ENCODE assay signal across 32 mouse cellular contexts in the genomic region with DNA sequence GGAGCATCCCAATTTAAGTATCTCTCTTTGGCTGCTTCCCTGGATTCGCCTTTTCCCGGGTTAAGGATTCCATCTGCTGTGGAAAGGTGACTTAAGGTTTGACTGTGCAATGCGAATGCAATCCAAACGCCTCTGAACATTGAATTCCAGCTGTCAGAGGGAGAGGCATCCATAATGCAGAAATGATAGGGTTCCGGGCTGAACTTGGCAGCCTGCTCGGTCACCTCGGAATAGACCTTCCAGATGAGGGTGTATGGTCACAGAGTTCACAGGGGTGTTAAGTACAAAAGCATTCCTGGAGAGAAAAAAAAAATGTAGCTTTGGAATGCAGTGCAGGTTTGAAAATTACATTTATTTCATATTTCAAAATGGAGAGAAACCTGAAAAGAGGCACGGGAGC.
"Had no signal": no experiment of that assay in that cellular context is flagged by ENCODE, and none has a peak within 500 bp of the region (broad histone marks: within the 10 kb centered on the region; RNA-seq: fewer than 3 reads in every experiment).

No protein-coding gene starts in this region.

- H3K4me1 ChIP-seq: liver, embryonic 12.5 days; liver, embryonic 13.5 days; liver, embryonic 15.5 days; midbrain, embryonic 10.5 days; midbrain, embryonic 12.5 days; midbrain, embryonic 13.5 days; midbrain, embryonic 15.5 days had no signal

- H3K9me3 ChIP-seq: limb, embryonic 10.5 days; limb, embryonic 13.5 days; limb, embryonic 15.5 days; liver, embryonic 12.5 days; liver, embryonic 13.5 days; liver, embryonic 15.5 days; lung, embryonic 15.5 days; midbrain, embryonic 10.5 days; midbrain, embryonic 12.5 days; midbrain, embryonic 13.5 days; midbrain, embryonic 15.5 days; neural tube, embryonic 12.5 days had no signal

- ATAC-seq: liver, embryonic 12.5 days; liver, postnatal 0 days; lung, postnatal 0 days; midbrain, embryonic 13.5 days; midbrain, embryonic 15.5 days; midbrain, embryonic 16.5 days had no signal

- H3K9ac ChIP-seq: limb, embryonic 12.5 days; limb, embryonic 13.5 days; limb, embryonic 15.5 days; liver, embryonic 12.5 days; liver, embryonic 13.5 days; liver, embryonic 14.5 days; liver, embryonic 15.5 days; liver, postnatal 0 days; lung, embryonic 14.5 days; lung, embryonic 15.5 days; midbrain, embryonic 12.5 days; midbrain, embryonic 13.5 days; midbrain, embryonic 15.5 days; neural tube, embryonic 12.5 days had no signal

- H3K27me3 ChIP-seq: limb, embryonic 12.5 days; limb, embryonic 13.5 days; limb, embryonic 15.5 days; liver, embryonic 12.5 days; liver, embryonic 13.5 days; liver, embryonic 15.5 days; lung, embryonic 15.5 days; megakaryocyte, embryonic 14.5 days; midbrain, embryonic 12.5 days; midbrain, embryonic 13.5 days; midbrain, embryonic 15.5 days; neural tube, embryonic 12.5 days had no signal

- DNase-seq: left cerebral cortex, postnatal 4 days; liver; liver, embryonic 13.5 days; liver, postnatal 0 days; lung, adult 18-20 months; lung, adult 2 months; lung, embryonic 14.5 days; lung, postnatal 10 days; lung, postnatal 14 days; lung, postnatal 36 days; lung, postnatal 4 days; midbrain, embryonic 14.5 days had no signal

- H3K4me2 ChIP-seq: limb, embryonic 12.5 days; limb, embryonic 13.5 days; limb, embryonic 15.5 days; liver, embryonic 11.5 days; liver, embryonic 12.5 days; liver, embryonic 13.5 days; liver, embryonic 15.5 days; lung, embryonic 14.5 days; lung, embryonic 15.5 days; midbrain, embryonic 11.5 days; midbrain, embryonic 12.5 days; midbrain, embryonic 13.5 days; midbrain, embryonic 15.5 days; neural tube, embryonic 12.5 days had no signal

- H3K27ac ChIP-seq: limb, embryonic 10.5 days; limb, embryonic 12.5 days; limb, embryonic 13.5 days; limb, embryonic 15.5 days; liver, embryonic 12.5 days; liver, embryonic 13.5 days; liver, embryonic 14.5 days; liver, embryonic 15.5 days; lung, embryonic 15.5 days; macrophage; midbrain, embryonic 10.5 days; midbrain, embryonic 12.5 days; midbrain, embryonic 13.5 days; midbrain, embryonic 15.5 days; neural tube, embryonic 12.5 days had no signal

- H3K36me3 ChIP-seq: limb, embryonic 10.5 days; limb, embryonic 12.5 days; limb, embryonic 13.5 days; limb, embryonic 15.5 days; liver, embryonic 12.5 days; liver, embryonic 13.5 days; liver, embryonic 15.5 days; lung, embryonic 15.5 days; midbrain, embryonic 10.5 days; midbrain, embryonic 12.5 days; midbrain, embryonic 13.5 days; midbrain, embryonic 15.5 days; neural tube, embryonic 12.5 days had no signal

- H3K4me3 ChIP-seq: limb, embryonic 10.5 days; limb, embryonic 12.5 days; limb, embryonic 13.5 days; limb, embryonic 15.5 days; liver, embryonic 12.5 days; liver, embryonic 13.5 days; liver, embryonic 15.5 days; lung, embryonic 15.5 days; megakaryocyte, embryonic 14.5 days; midbrain, embryonic 10.5 days; midbrain, embryonic 12.5 days; midbrain, embryonic 13.5 days; midbrain, embryonic 15.5 days; myocyte; neural tube, embryonic 12.5 days had no signal
